Mouse (Mus musculus) neural tube, embryonic 12.5 days (tissue): ENCODE measurements at regions not wholly inside any gene's neighbourhood (a gene's known extent, or its start where the extent isn't known, plus 50 kb on each side); places are given as distances from the start of the nearest gene placed in this dataset.

Experiments used
- ATAC-seq: fragments of 200-750 bp; cut with Nextera tagmentation; 2 replicates; pipeline ENCODE4 v1.8.0; 2017; ENCODE audit warnings: low read depth, mild to moderate bottlenecking, moderate TSS enrichment, moderate library complexity; ENCODE audit not compliant: low FRiP score
- H3K27ac ChIP-seq: fragments of 300-500 bp; sonication (generic); 2 replicates; pipeline ENCODE4 v1.5.1; 2016
- H3K27me3 ChIP-seq: fragments of 300-500 bp; sonication (generic); replicated peaks from 2 replicates; pipeline ENCODE4 v1.6.1; 2016; ENCODE audit warnings: mild to moderate bottlenecking
- H3K36me3 ChIP-seq: fragments of 300-500 bp; sonication (generic); 2 replicates; pipeline ENCODE4 v1.6.1; 2016; ENCODE audit warnings: mild to moderate bottlenecking
- H3K4me1 ChIP-seq: fragments of 300-500 bp; sonication (generic); 2 replicates; pipeline ENCODE4 v1.6.1; 2016
- H3K4me2 ChIP-seq: fragments of 300-500 bp; sonication (generic); replicated peaks from 2 replicates; pipeline ENCODE4 v1.6.1; 2016; ENCODE audit warnings: mild to moderate bottlenecking
- H3K4me3 ChIP-seq: fragments of 300-500 bp; sonication (generic); 2 replicates; pipeline ENCODE4 v1.5.1; 2016
- H3K9ac ChIP-seq: fragments of 300-500 bp; sonication (generic); 2 replicates; pipeline ENCODE4 v1.6.1; 2016; ENCODE audit warnings: mild to moderate bottlenecking
- H3K9me3 ChIP-seq: fragments of 300-500 bp; sonication (generic); 2 replicates; pipeline ENCODE4 v1.6.1; 2016; ENCODE audit warnings: mild to moderate bottlenecking
- WGBS: fragments of 180-500 bp; shearing (Covaris S2); methylation state at CpG from one replicate; pipeline ENCODE4 v1.1.7; 2016; 5-methylcytosine and 5-hydroxymethylcytosine counted together

DNA sequence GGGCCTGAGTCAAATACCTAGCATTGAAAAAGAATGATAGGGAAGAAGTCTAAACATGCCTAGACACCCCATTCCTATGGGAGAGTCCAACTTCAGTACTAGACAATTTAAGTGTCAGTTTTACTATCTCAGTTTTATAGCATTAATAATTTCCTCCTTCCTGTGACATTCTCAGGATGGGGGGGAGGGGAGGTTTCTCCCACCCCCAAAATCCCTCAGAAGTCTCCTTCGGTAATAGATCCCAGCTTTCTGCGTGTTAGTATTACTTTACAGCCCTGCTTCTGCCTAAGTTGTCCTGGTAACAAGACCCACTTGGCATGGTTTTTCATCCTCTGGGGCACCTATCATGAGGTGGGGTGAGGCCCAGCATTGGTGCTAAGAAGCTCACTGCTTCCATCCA, 202.9 kb upstream of the Dapk1 start:
- Histone ChIP-seq H3K4me1 (no peaks in the 10 kb centered on the region), H3K4me2 (no peak overlapping the region), H3K27ac (no peak overlapping the region), H3K36me3 (no peaks in the 10 kb centered on the region), H3K9ac (no peak overlapping the region), H3K9me3 (0 out of 2 replicates have a peak, but pooled peaks cover 3% of the 10 kb centered on the region), H3K4me3 (no peak overlapping the region), H3K27me3 (no peaks in the 10 kb centered on the region)
- 89% methylated on average over 2 of the region's 2 CpGs for WGBS
- ATAC-seq: no peak

DNA sequence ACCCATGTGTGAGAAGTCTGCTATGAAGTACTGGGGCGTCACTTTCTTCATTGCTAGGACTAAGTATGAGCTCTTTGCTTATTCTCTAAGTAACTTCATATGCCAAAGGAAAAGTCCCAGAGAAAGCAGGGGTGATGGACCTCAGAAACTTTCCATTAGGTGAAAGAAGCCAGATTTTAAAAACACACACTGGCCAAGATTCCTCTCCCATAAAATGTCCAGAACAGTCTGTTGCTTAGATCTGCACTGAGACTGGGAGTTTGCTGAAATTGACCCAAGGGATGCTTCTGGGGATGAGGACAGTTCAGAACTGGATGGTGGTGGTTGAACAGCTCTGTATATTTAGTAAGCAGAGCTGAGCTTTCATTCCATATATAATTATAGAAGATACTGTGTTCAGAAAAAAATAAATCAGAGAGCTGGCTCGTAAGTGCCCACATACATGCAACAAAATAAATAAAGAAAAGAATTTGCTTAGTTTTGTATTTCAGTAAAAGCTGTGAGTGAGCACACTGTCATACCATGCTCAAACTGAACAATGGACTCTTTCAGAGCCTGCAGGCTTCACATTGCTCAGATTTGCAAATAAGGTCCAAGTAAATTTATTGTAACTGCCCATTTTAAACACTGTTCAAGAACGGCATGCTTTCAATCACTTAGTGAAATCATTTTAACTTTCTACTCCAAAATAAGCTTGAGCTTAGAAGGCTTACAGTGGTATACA, 200.8 kb upstream of the Dapk1 start:
- no peaks in the 10 kb centered on the region for H3K36me3 ChIP-seq
- no peaks in the 10 kb centered on the region for H3K4me1 ChIP-seq
- H3K4me2 ChIP-seq: no peak overlapping the region
- H3K9ac ChIP-seq: no peak overlapping the region
- H3K4me3 ChIP-seq: no peak overlapping the region
- 0 out of 2 replicates have a peak, but pooled peaks cover 3% of the 10 kb centered on the region for H3K9me3 ChIP-seq
- no peak for ATAC-seq
- 75% methylated on average over 3 of the region's 3 CpGs for WGBS
- no peaks in the 10 kb centered on the region for H3K27me3 ChIP-seq
- H3K27ac ChIP-seq: no peak overlapping the region

DNA sequence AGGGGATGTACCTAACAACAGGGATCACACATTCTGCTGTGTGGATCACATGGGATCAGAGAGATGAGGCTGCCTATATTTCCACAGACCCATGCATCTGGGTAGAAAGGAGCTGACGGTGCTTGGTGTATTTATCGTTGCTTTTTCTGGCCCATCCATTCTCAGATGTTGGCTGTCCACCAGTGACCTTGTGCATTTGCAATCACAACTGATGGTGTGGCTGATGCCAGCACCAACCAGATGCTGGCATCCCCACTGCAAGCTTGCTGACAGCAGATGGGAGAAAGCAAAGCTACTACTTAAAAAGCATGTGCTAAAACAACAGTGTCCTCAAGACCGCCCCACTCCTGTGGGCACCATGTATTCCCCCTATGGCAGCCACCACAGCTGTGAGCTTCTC, 198.3 kb upstream of the Dapk1 start:
- 90% methylated on average over 3 of the region's 3 CpGs for WGBS
- Histone ChIP-seq H3K9me3 (0 out of 2 replicates have a peak, but pooled peaks cover 3% of the 10 kb centered on the region), H3K4me2 (no peak overlapping the region), H3K27me3 (no peaks in the 10 kb centered on the region), H3K4me1 (no peaks in the 10 kb centered on the region), H3K9ac (no peak overlapping the region), H3K4me3 (no peak overlapping the region), H3K27ac (no peak overlapping the region), H3K36me3 (no peaks in the 10 kb centered on the region)
- no peak for ATAC-seq

DNA sequence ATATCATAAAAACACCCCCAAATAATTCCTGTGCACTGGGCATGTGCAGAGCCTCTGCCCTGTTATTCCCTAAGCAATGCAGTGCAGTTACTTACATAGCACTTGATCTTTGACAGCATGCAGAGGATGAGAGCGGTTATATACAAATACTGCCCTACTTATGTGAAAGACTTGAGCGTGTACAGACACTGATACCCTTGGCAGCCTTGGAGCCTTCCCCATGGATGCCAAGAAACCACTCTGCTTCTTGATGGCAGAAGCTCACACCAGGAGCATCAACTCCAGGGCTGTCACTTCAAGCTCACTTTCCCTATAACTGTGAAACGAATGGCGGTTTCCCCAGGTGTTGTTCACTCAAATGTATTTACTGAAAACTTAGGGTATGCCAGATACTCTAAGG, 194.4 kb upstream of the Dapk1 start:
- WGBS: 92% methylated on average over 4 of the region's 4 CpGs
- H3K4me1 ChIP-seq: peaks cover 4% of the 10 kb centered on the region
- no peak for ATAC-seq
- no peaks in the 10 kb centered on the region for H3K9me3 ChIP-seq
- no peaks in the 10 kb centered on the region for H3K27me3 ChIP-seq
- H3K27ac ChIP-seq: no peak overlapping the region
- H3K4me2 ChIP-seq: no peak overlapping the region
- no peak overlapping the region for H3K4me3 ChIP-seq
- no peak overlapping the region for H3K9ac ChIP-seq
- H3K36me3 ChIP-seq: no peaks in the 10 kb centered on the region

DNA sequence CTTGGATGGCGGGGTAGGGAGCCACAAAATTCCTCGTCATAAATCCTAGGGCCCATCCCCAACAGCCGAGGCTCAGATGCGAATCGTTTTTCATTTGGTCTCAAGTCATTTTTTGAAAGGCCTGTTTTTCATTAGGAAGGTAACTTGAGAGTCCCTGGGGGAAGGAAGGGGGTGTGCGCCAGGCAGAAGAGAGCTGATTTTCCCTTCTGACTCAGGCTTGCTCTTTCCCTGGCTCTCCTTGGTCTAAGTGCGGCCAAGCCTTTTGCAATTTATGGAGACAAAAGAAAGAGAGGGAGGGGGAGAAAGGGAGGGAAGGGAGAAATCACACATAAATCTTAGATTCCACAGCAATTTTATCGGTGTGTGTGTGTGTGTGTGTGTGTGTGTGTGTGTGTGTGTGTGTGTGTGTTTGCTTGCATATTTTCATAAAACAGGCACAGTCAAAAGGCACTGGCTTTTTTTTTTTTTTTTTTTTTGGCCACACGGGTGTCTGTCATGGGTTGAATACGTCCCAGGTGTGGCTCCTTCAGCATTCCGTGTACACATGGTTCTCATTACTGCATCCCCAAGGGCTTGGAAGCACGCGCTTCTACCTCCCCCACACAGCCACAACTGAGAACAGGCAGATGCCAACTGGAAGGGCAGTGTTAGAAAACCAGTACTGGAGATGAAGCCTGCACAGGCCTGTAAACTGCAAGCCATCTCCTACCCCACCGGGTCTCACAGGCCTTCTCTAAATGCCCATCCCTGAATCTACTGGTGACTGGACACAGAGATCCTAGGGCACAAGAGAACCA, 191.8 kb upstream of the Dapk1 start:
- no peak overlapping the region for H3K4me2 ChIP-seq
- ATAC-seq: peak; percentile 25; the same call in 1 of the 2 replicates
- H3K27me3 ChIP-seq: no peaks in the 10 kb centered on the region
- H3K36me3 ChIP-seq: no peaks in the 10 kb centered on the region
- no peaks in the 10 kb centered on the region for H3K9me3 ChIP-seq
- no peak overlapping the region for H3K27ac ChIP-seq
- no peak overlapping the region for H3K4me3 ChIP-seq
- peaks cover 4% of the 10 kb centered on the region for H3K4me1 ChIP-seq
- 42% methylated on average over 14 of the region's 14 CpGs for WGBS
- H3K9ac ChIP-seq: no peak overlapping the region

DNA sequence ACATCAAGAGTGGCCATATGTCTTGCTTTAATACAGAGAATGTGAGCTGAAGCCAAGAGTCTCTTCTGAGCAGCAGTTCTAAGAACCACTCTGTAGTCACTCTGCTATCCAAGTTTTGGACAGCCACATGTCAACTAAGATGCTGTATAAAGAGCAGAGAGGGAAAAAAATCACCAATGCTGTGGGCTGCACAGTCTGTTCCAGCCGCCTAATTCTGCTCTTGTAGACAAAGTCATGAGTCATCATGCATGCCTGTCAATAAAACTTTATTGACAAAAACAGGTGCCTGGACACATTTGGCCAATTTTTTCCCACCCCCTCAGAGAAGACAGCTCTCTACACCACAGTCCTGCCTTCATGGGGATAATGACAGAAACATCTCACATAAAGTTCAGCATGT, 185.7 kb upstream of the Dapk1 start:
- ATAC-seq: no peak
- 91% methylated on average over 1 of the region's 1 CpGs for WGBS
- Histone ChIP-seq H3K4me1 (0 out of 2 replicates have a peak, but pooled peaks cover 3% of the 10 kb centered on the region), H3K9me3 (no peaks in the 10 kb centered on the region), H3K9ac (no peak overlapping the region), H3K27me3 (no peaks in the 10 kb centered on the region), H3K4me3 (no peak overlapping the region), H3K4me2 (no peak overlapping the region), H3K36me3 (no peaks in the 10 kb centered on the region), H3K27ac (no peak overlapping the region)

DNA sequence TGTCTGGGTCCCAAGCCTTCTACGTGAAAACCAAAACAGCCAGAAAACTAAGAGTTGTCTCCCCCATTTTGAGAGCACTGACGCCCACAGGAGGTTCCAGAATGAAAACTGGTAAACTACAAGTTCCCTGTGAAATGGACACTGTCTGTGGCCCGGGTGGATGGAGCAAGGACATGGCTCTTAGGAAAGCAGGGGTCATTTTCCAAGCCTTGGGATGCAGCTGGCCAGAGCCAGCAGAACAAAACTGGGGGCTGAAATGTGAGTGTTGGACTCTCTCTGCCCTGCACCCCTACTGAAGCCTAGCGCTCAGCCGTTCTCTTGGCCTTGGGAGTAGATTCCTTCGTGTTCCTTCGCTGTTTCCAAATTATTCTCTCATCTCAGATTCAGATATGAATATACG, 184.7 kb upstream of the Dapk1 start:
- ATAC-seq: no peak
- Histone ChIP-seq H3K4me3 (no peak overlapping the region), H3K9ac (no peak overlapping the region), H3K9me3 (no peaks in the 10 kb centered on the region), H3K27ac (no peak overlapping the region), H3K27me3 (no peaks in the 10 kb centered on the region), H3K36me3 (no peaks in the 10 kb centered on the region), H3K4me2 (no peak overlapping the region), H3K4me1 (0 out of 2 replicates have a peak, but pooled peaks cover 3% of the 10 kb centered on the region)
- WGBS: 89% methylated on average over 8 of the region's 8 CpGs

DNA sequence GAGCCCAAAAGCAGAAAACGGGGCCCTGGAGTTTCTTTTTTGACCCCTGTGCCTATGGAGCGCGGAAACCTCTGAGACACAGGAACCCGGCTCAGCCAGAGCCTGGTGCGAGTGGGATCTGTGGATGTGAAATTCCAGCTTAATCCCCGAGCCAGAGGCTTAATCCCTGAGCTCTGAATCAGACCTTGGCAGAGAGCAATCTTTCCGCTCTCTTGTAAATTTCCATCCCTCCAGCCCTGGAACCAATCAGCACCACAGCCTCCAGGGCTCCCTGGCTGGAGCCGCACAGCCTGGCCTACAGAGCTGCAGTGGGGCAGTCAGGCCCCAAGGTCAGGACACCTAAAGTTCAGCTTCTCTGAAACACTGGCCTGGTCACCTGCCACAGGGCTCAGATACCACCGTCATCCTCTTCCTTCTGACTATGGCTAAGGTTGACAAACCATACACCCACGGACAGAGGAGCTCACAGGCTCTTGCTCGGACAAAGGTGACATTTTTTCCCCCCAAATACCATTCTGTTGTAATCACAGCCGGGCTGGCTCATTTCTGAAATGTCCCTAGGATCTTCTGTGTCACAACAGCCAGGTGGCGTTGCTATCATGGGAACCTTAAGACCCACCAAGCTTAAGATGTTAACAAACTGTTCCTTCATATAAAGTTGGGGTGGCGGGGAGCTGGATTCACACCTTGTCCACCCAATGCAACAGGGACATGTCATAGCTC, 184.2 kb upstream of the Dapk1 start:
- Histone ChIP-seq H3K4me3 (no peak overlapping the region), H3K9ac (no peak overlapping the region), H3K36me3 (no peaks in the 10 kb centered on the region), H3K4me2 (no peak overlapping the region), H3K27ac (no peak overlapping the region), H3K4me1 (0 out of 2 replicates have a peak, but pooled peaks cover 3% of the 10 kb centered on the region), H3K9me3 (no peaks in the 10 kb centered on the region), H3K27me3 (no peaks in the 10 kb centered on the region)
- no peak for ATAC-seq
- 88% methylated on average over 14 of the region's 14 CpGs for WGBS

DNA sequence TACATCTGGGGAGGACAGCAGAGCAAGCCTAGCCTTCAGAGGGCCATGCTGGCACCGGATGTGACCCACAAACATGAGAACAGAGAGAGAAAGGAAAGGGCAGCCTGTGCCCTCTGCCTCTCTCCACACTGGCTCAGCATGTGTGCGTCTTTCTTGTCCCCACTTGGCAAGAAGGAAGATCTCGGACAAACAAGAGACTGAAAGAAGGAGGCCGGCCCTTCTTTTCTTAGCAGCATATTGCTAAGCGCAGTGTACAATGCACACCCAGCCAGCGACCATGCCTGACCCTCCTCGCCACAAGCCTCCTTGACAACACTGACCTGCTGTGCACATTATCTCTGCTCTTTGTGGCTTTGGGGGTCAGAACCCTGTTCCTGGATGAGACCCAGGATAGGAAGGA, 181.4 kb upstream of the Dapk1 start:
- no peak for ATAC-seq
- 0 out of 2 replicates have a peak, but pooled peaks cover 3% of the 10 kb centered on the region for H3K4me1 ChIP-seq
- H3K36me3 ChIP-seq: no peaks in the 10 kb centered on the region
- no peak overlapping the region for H3K4me3 ChIP-seq
- no peak overlapping the region for H3K9ac ChIP-seq
- H3K9me3 ChIP-seq: no peaks in the 10 kb centered on the region
- no peaks in the 10 kb centered on the region for H3K27me3 ChIP-seq
- no peak overlapping the region for H3K27ac ChIP-seq
- 19% methylated on average over 7 of the region's 7 CpGs for WGBS
- no peak overlapping the region for H3K4me2 ChIP-seq

DNA sequence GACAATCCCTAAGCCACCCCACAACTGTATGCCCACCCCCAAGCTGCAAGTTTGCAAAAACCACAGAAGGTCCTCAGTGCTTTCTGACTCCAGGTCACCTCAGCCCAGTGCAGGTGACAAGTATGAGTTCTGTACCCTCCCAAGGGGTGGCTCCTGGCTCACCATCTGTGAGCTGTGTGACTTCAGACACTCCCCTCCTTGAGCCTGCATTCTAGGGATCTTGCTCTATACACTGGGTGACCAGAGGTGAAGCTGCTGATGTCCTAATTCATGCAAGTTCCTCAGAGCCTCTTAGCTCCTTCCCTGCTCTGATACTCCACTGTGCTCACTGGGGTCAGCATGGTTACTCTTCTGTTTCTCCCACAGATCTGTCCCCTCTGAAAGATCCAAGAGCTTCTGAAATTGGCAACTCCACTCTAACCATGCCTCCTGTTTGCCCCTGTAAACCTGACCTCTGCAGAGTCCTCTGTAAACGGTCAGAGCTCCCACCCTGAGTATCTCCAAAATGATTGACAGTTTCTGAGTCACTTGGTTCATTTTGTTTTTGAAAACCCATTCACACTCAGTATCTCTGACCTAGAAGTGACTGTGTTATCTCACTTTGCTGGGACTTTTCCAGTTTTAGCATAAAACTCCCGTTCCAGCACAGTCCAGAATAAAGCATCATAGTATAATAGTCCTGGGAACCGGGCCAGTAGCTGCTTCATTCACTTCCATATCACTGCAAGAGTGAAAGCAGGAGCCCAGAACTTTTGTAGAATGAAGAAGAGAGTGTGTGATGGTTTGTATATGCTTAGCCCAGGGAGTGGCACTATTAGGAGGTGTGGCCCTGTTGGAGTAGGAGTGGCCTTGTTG, 180.7 kb upstream of the Dapk1 start:
- no peak overlapping the region for H3K9ac ChIP-seq

DNA sequence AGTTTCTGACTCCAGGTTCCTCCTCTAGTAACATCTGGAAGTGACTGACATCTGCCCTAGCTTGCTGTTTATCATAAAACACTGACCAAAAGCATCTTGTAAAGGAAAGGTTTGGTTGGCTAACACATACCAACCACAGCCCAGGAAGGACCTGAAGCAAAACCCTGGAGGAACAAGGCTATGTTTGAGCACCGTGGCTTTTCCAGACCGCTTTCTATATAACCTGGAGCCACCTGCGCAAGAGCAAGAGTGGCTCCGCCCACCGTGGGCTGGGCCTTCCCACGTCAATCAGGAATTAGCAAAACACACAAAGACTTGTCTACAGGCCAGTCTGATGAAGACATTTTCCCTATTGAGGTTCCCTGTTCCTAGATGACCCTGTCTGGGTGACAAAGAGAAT, 177.5 kb upstream of the Dapk1 start:
- no peak overlapping the region for H3K27ac ChIP-seq
- H3K4me3 ChIP-seq: no peak overlapping the region
- no peaks in the 10 kb centered on the region for H3K27me3 ChIP-seq
- no peak overlapping the region for H3K4me2 ChIP-seq
- H3K9me3 ChIP-seq: no peaks in the 10 kb centered on the region
- ATAC-seq: no peak
- WGBS: 68% methylated on average over 6 of the region's 6 CpGs
- peaks cover 12% of the 10 kb centered on the region for H3K4me1 ChIP-seq
- H3K36me3 ChIP-seq: no peaks in the 10 kb centered on the region
- no peak overlapping the region for H3K9ac ChIP-seq

More for the DNA sequence above, 180.7 kb upstream of the Dapk1 start:
- no peak for ATAC-seq
- H3K4me3 ChIP-seq: no peak overlapping the region
- no peaks in the 10 kb centered on the region for H3K27me3 ChIP-seq
- H3K36me3 ChIP-seq: no peaks in the 10 kb centered on the region
- H3K4me1 ChIP-seq: 0 out of 2 replicates have a peak, but pooled peaks cover 3% of the 10 kb centered on the region
- 79% methylated on average over 3 of the region's 3 CpGs for WGBS
- no peak overlapping the region for H3K27ac ChIP-seq
- no peaks in the 10 kb centered on the region for H3K9me3 ChIP-seq
- no peak overlapping the region for H3K4me2 ChIP-seq
